Mouse (Mus musculus): ENCODE measurements around the gene Rpl34. TPM values are rescaled to one million over a fixed set of nuclear protein-coding genes. Genes with fewer than 3 reads are reported as not detected.

The Rpl34 gene
- polyA plus RNA-seq, 1 experiment from 2014 or later = 1,078 TPM

DNA sequence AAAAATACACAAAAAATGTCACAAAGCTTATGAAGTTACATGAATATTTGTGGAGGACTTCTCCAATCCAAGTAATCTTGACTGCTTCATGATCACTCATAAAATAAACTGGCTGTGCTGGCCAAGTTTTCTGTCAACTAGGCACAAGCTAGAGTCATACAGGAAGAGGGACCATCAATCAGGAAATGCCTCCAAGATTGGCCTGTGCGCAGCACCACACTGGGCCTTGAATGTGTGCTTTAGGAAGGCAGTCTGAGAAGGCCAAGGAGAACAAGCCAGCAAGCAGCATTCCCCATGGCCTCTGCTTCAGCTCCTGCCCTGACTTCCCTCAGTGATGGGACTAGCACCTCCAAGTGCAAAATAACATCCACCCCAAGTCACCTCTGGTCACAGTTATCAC is 3.2 kb downstream of the Rpl34 start:
- 82% methylated on average over 1 of the region's 1 CpGs for WGBS
- H3K36me3 ChIP-seq (ENCODE audit: insufficient read depth, low read length) = peaks cover 27% of the 10 kb centered on the region; the same call in 1 of the 2 replicates
- ATAC-seq (replicated peaks; ENCODE audit: low FRiP score, low read depth) (no peak), DNase-seq (ENCODE audit: low spot score) (peak; percentile 50)
- no peaks in the 10 kb centered on the region for H3K9me3 ChIP-seq (replicated peaks; ENCODE audit: low read length)
- no peak overlapping the region for H3K4me2 ChIP-seq (ENCODE audit: low read length)
- no peak overlapping the region for H3K27ac ChIP-seq
- no peak for TF ChIP-seq CTCF (IDR thresholded peaks at IDR 0.05; ENCODE audit: low read depth)
- peaks cover 13% of the 10 kb centered on the region; the same call in 1 of the 2 replicates for H3K4me1 ChIP-seq (replicated peaks; ENCODE audit: insufficient read depth, low read length)
- no peak overlapping the region for H3K4me3 ChIP-seq (replicated peaks; ENCODE audit: low read depth, low read length)
- H3K9ac ChIP-seq (ENCODE audit: low read depth, low read length) = no peak overlapping the region
- H3K27me3 ChIP-seq (ENCODE audit: insufficient read depth, low read length) = no peaks in the 10 kb centered on the region

- 74% methylated on average over 2 of the region's 2 CpGs for WGBS
- no peak for DNase-seq (ENCODE audit: low spot score)
- Histone ChIP-seq H3K4me1 (replicated peaks; ENCODE audit: insufficient read depth, low read length) (peaks cover 13% of the 10 kb centered on the region; the same call in 1 of the 2 replicates), H3K4me2 (ENCODE audit: low read length) (no peak overlapping the region), H3K36me3 (ENCODE audit: insufficient read depth, low read length) (peaks cover 27% of the 10 kb centered on the region; the same call in 1 of the 2 replicates), H3K9ac (ENCODE audit: low read depth, low read length) (no peak overlapping the region), H3K27me3 (ENCODE audit: insufficient read depth, low read length) (no peaks in the 10 kb centered on the region), H3K9me3 (replicated peaks; ENCODE audit: low read length) (no peaks in the 10 kb centered on the region), H3K4me3 (replicated peaks; ENCODE audit: low read depth, low read length) (no peak overlapping the region), H3K27ac (no peak overlapping the region)
- no peak for ATAC-seq (replicated peaks; ENCODE audit: low FRiP score, low read depth)
- TF ChIP-seq CTCF (IDR thresholded peaks at IDR 0.05; ENCODE audit: low read depth) = no peak
Measured at GRCm38 (mm10) chr3:130725718-130726117, 4.5 kb downstream of the Rpl34 start.

GRCm38 (mm10) chr3:130722733-130723478 is 7.3 kb downstream of the Rpl34 start:
- Histone ChIP-seq H3K4me1 (replicated peaks; ENCODE audit: insufficient read depth, low read length) (peaks cover 2% of the 10 kb centered on the region; the same call in 1 of the 2 replicates), H3K9ac (ENCODE audit: low read depth, low read length) (no peak overlapping the region), H3K36me3 (ENCODE audit: insufficient read depth, low read length) (peaks cover 24% of the 10 kb centered on the region; the same call in 1 of the 2 replicates), H3K27ac (no peak overlapping the region), H3K4me2 (ENCODE audit: low read length) (no peak overlapping the region), H3K9me3 (replicated peaks; ENCODE audit: low read length) (no peaks in the 10 kb centered on the region), H3K27me3 (ENCODE audit: insufficient read depth, low read length) (no peaks in the 10 kb centered on the region), H3K4me3 (replicated peaks; ENCODE audit: low read depth, low read length) (no peak overlapping the region)
- ATAC-seq (replicated peaks; ENCODE audit: low FRiP score, low read depth) (no peak), DNase-seq (ENCODE audit: low spot score) (no peak)
- 82% methylated on average over 11 of the region's 11 CpGs for WGBS
- no peak for TF ChIP-seq CTCF (IDR thresholded peaks at IDR 0.05; ENCODE audit: low read depth)

DNA sequence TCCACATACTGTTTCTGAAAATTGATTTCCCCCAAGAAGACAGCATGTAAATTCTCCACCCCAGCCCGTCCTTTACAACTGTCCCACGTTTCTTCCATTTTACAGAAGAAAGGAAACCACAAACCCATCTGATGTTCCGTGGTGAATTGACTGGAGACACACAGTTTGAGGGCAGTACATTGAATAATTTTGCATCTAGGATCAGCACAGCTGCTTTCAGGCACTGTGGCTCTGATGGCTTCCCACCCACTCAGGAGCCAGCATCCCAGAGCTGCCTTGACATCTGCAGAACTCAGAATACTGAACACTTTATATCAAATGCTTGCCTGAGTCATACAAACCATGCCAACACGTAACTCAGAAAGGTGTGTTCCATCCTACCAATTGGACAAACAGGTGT is 10.0 kb downstream of the Rpl34 start:
- H3K27ac ChIP-seq = no peak overlapping the region
- H3K9me3 ChIP-seq (replicated peaks; ENCODE audit: low read length) = no peaks in the 10 kb centered on the region
- H3K4me3 ChIP-seq (replicated peaks; ENCODE audit: low read depth, low read length) = no peak overlapping the region
- no peaks in the 10 kb centered on the region for H3K4me1 ChIP-seq (replicated peaks; ENCODE audit: insufficient read depth, low read length)
- H3K9ac ChIP-seq (ENCODE audit: low read depth, low read length) = no peak overlapping the region
- H3K27me3 ChIP-seq (ENCODE audit: insufficient read depth, low read length) = no peaks in the 10 kb centered on the region
- 90% methylated on average over 4 of the region's 4 CpGs for WGBS
- DNase-seq (ENCODE audit: low spot score) (no peak), ATAC-seq (replicated peaks; ENCODE audit: low FRiP score, low read depth) (no peak)
- no peaks in the 10 kb centered on the region for H3K36me3 ChIP-seq (ENCODE audit: insufficient read depth, low read length)
- no peak for TF ChIP-seq CTCF (IDR thresholded peaks at IDR 0.05; ENCODE audit: low read depth)
- H3K4me2 ChIP-seq (ENCODE audit: low read length) = no peak overlapping the region

- 86% methylated on average over 4 of the region's 4 CpGs for WGBS
- no peak for ATAC-seq (replicated peaks; ENCODE audit: low FRiP score, low read depth)
- no peak for DNase-seq (ENCODE audit: low spot score)
- Histone ChIP-seq H3K27ac (no peak overlapping the region), H3K4me3 (replicated peaks; ENCODE audit: low read depth, low read length) (no peak overlapping the region), H3K36me3 (ENCODE audit: insufficient read depth, low read length) (no peaks in the 10 kb centered on the region), H3K9me3 (replicated peaks; ENCODE audit: low read length) (no peaks in the 10 kb centered on the region), H3K4me2 (ENCODE audit: low read length) (no peak overlapping the region), H3K4me1 (replicated peaks; ENCODE audit: insufficient read depth, low read length) (no peaks in the 10 kb centered on the region), H3K9ac (ENCODE audit: low read depth, low read length) (no peak overlapping the region), H3K27me3 (ENCODE audit: insufficient read depth, low read length) (no peaks in the 10 kb centered on the region)
- TF ChIP-seq CTCF (IDR thresholded peaks at IDR 0.05; ENCODE audit: low read depth) = no peak
Measured at GRCm38 (mm10) chr3:130718871-130719270, 11.3 kb downstream of the Rpl34 start.

- WGBS = 88% methylated on average over 7 of the region's 7 CpGs
- Histone ChIP-seq H3K4me3 (replicated peaks; ENCODE audit: low read depth, low read length) (no peak overlapping the region), H3K9me3 (replicated peaks; ENCODE audit: low read length) (no peaks in the 10 kb centered on the region), H3K36me3 (ENCODE audit: insufficient read depth, low read length) (no peaks in the 10 kb centered on the region), H3K9ac (ENCODE audit: low read depth, low read length) (no peak overlapping the region), H3K27me3 (ENCODE audit: insufficient read depth, low read length) (no peaks in the 10 kb centered on the region), H3K4me1 (replicated peaks; ENCODE audit: insufficient read depth, low read length) (no peaks in the 10 kb centered on the region), H3K4me2 (ENCODE audit: low read length) (no peak overlapping the region), H3K27ac (no peak overlapping the region)
- DNase-seq (ENCODE audit: low spot score) (no peak), ATAC-seq (replicated peaks; ENCODE audit: low FRiP score, low read depth) (no peak)
- no peak for TF ChIP-seq CTCF (IDR thresholded peaks at IDR 0.05; ENCODE audit: low read depth)
Measured at GRCm38 (mm10) chr3:130716555-130716954, 13.6 kb downstream of the Rpl34 start.

Data from kidney, postnatal 0 days (tissue).